Mouse (Mus musculus): ENCODE results near the gene Olfr921.
A peak's percentile ranks its signal among the peaks of the same experiment; 100 is the strongest.

Olfr921 gene

DNA sequence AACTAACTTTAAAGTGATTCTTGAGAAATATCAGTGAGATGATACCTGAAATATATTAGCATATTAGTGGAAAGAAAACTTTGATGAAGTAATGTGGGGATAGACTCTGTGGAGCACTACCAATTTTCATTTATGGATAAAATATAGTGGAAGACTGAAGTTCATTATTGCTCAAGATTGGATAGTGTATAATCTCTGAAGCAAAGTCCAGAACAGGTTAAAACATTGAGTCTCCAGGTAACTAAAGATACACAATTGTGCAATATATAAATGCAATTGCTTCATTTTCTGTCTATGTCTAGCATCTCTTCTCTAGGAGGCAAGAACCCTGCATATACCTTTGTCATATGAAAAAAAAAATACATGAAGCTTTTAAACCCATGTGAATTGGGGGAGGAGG, at the start of gene Olfr921:
TSS of gene Olfr921 (plus strand) at position 301 of the 400 bp plus-strand sequence.
- DNase-seq (ENCODE audit: low spot score), result no peak

GRCm38 (mm10) chr9:38724044-38724443, 48.8 kb upstream of the Olfr921 start:
- no peak for DNase-seq (ENCODE audit: low spot score)

- no peak for DNase-seq (ENCODE audit: low spot score)
Observed at GRCm38 (mm10) chr9:38728218-38728617, 44.6 kb upstream of the Olfr921 start.

DNA sequence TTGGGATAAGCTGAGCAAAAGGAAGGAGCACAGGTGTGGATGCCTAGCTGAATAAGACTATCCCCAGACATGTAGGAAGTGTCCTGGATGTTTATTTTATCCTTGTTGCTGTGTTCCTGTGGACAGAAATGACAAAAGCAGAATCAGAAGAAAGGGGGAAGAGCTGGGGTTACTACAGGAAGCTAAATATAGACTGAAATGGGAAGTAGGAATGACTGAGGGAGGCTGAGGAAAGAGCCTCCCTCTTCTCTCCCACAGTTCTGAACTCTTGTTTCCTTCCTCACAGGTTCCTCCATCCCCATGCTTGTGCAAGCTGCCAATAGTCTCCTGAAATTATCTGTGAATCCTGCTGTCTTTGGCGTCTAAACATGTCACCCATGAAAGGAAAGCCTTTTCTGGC, 31.5 kb upstream of the Olfr921 start:
- DNase-seq (ENCODE audit: low spot score), result no peak

DNA sequence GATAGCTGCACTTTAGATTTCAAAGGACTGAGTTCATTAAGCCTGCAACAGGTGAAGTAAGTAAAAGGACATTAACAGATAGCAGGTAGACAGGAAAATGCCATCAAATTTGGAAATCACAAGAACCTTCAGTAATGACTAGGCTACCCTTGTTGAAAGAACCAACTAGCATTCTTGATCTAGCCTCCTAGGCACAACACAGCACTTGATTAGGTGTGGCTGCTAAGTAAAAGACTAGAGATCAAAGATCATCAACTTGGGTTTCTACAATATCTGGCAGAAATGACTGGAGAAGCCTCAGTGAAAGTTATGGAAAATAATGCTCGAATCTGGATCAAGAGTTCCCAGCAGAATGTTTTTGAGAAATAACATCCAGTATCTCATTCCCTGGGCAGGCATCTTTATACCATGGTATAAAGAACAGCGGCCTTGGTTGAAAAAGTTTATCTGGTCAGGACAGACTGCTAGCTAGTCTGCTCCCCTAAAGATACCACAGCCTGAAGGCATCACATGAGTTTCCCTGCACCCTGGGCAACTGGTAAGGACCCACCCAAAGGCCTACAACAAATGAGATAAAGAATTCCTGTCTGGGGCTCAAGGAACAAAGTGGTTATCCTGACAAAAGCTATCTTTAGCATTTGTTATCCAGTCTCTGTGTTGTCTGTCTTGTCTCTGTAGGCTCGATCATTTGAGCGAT, 28.1 kb upstream of the Olfr921 start:
- no peak for DNase-seq (ENCODE audit: low spot score)

- no peak for DNase-seq (ENCODE audit: low spot score)
Observed at GRCm38 (mm10) chr9:38751999-38752398, 20.9 kb upstream of the Olfr921 start, which contains the start of gene Olfr920. Gene Olfr920 (plus strand): TSS chr9:38752299.

GRCm38 (mm10) chr9:38792689-38793088, 19.8 kb downstream of the Olfr921 start:
- DNase-seq (ENCODE audit: low spot score), result no peak

- peak; percentile 7 for DNase-seq (ENCODE audit: low spot score)
Observed at GRCm38 (mm10) chr9:38805696-38806095, 32.8 kb downstream of the Olfr921 start.

- DNase-seq (ENCODE audit: low spot score), result no peak
Observed at GRCm38 (mm10) chr9:38814314-38814713, 41.4 kb downstream of the Olfr921 start, which contains the start of gene Olfr922. Gene Olfr922 (plus strand): TSS chr9:38814614.

DNA sequence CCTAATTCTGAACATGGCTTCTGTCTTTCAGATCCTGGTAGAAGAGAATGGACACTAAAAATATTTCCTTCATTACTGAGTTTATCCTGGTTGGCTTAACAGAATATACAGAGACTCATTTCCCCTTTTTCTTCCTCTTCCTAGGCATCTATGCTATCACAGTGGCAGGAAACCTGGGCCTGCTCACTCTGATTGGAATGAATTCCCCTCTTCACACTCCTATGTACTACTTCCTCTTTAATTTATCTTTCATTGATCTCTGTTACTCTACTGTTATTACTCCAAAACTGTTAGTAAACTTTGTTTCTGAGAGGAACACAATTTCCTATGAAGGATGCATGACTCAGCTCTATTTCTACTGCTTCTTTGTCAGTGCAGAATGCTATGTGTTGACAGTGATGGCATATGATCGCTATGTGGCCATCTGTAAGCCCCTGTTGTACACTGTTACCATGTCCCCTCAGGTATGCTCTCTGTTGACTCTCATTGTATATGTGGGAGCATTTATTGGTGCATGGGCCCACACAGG, 42.7 kb downstream of the Olfr921 start:
- no peak for DNase-seq (ENCODE audit: low spot score)

DNA sequence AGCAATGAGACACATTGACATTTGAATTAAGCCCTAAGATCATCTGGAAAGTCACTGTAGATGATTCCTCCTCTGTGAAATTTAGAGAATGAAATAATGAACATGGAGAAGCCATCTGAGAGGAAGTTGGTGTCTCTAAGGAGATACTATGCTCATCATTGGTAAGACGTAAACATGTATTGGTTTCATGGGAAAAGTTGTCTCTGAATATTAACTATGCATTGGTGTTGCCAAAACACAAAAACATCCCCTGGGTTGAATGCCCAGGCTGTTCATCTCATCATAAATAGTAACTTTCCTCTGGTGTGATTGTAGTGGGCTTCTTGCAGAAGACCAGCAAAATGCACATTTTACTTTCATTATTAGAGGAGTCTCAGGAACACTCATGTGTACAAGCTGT, 53.4 kb downstream of the Olfr921 start, which contains the start of gene Olfr923:
TSS of gene Olfr923 (plus strand) at position 301 of the 400 bp plus-strand sequence.
- no peak for DNase-seq (ENCODE audit: low spot score)

Data from left cerebral cortex, adult 11 months (tissue).